Mouse (Mus musculus) lung, embryonic 14.5 days (tissue): ENCODE results near the gene Ugt1a6b. TPM values are rescaled to one million over a fixed set of nuclear protein-coding genes. Genes with fewer than 3 reads are reported as not detected.

Experiments used
- ATAC-seq: fragments of 200-750 bp; cut with Nextera tagmentation; 2 replicates; pipeline ENCODE4 v1.8.0; 2017; ENCODE audit warnings: mild to moderate bottlenecking, moderate TSS enrichment, moderate library complexity; ENCODE audit not compliant: insufficient read depth
- DNase-seq: peaks from one replicate; pipeline ENCODE4 v3.0.0-alpha.2; 2015
- H3K27ac ChIP-seq: fragments of 300-500 bp; sonication (generic); 2 replicates; pipeline ENCODE4 v1.5.1; 2014; ENCODE audit warnings: low read depth, mild to moderate bottlenecking, moderate library complexity
- H3K27me3 ChIP-seq: fragments of 300-500 bp; sonication (generic); 2 replicates; pipeline ENCODE4 v1.6.1; 2014; ENCODE audit warnings: low read length, control low read depth; ENCODE audit not compliant: insufficient read depth
- H3K36me3 ChIP-seq: fragments of 300-500 bp; sonication (generic); 2 replicates; pipeline ENCODE4 v1.6.1; 2014; ENCODE audit warnings: control low read depth; ENCODE audit not compliant: insufficient read depth
- H3K4me1 ChIP-seq: fragments of 300-500 bp; sonication (generic); 2 replicates; pipeline ENCODE4 v1.6.1; 2014; ENCODE audit warnings: antibody characterized with exemption, control low read depth; ENCODE audit not compliant: insufficient read depth
- H3K4me2 ChIP-seq: fragments of 300-500 bp; sonication (generic); 2 replicates; pipeline ENCODE4 v1.6.1; 2014; ENCODE audit warnings: mild to moderate bottlenecking
- H3K4me3 ChIP-seq: fragments of 300-500 bp; sonication (generic); 2 replicates; pipeline ENCODE4 v1.5.1; 2014; ENCODE audit warnings: low read depth, low read length
- H3K9ac ChIP-seq: fragments of 300-500 bp; sonication (generic); 2 replicates; pipeline ENCODE4 v1.6.1; 2014
- H3K9me3 ChIP-seq: fragments of 300-500 bp; sonication (generic); 2 replicates; pipeline ENCODE4 v1.6.1; 2016; ENCODE audit warnings: low read depth, low read length, control low read depth
- CTCF ChIP-seq: IDR thresholded peaks from 2 replicates; pipeline ENCODE4 v1.5.1; 2016; ENCODE audit warnings: antibody characterized with exemption, low read depth
- WGBS: fragments of 180-500 bp; shearing (Covaris S2); extraction: QIAGEN DNeasy Blood & Tissue Kit; methylation state at CpG from one replicate; pipeline ENCODE4 v1.1.7; 2014; 5-methylcytosine and 5-hydroxymethylcytosine counted together
- polyA plus RNA-seq: library from polyadenylated mRNA; unstranded; fragments of >200 nt; fragmentation: Nextera tagmentation; extraction: Ambion mirVana; gene quantifications from 2 replicates; pipeline ENCODE4 v1.2.1, GENCODE M21; 2014

Ugt1a6b gene
- polyA plus RNA-seq, 1 experiment from 2014 or later, result not detected

- Histone ChIP-seq H3K9ac (no peak overlapping the region), H3K27me3 (no peaks in the 10 kb centered on the region), H3K4me2 (no peak overlapping the region), H3K4me1 (no peaks in the 10 kb centered on the region), H3K9me3 (no peaks in the 10 kb centered on the region), H3K36me3 (no peaks in the 10 kb centered on the region), H3K4me3 (no peak overlapping the region), H3K27ac (no peak overlapping the region)
- WGBS, result 83% methylated on average over 5 of the region's 5 CpGs
- ATAC-seq (no peak), DNase-seq (no peak)
- no peak for TF ChIP-seq CTCF
Observed at GRCm38 (mm10) chr1:88186325-88186935, 83.4 kb downstream of the Ugt1a6b start.

GRCm38 (mm10) chr1:88192136-88192535, 89.1 kb downstream of the Ugt1a6b start:
- no peak overlapping the region for H3K27ac ChIP-seq
- no peak for TF ChIP-seq CTCF
- no peaks in the 10 kb centered on the region for H3K4me1 ChIP-seq
- no peak overlapping the region for H3K4me3 ChIP-seq
- 75% methylated on average over 3 of the region's 3 CpGs for WGBS
- ATAC-seq, result no peak
- no peaks in the 10 kb centered on the region for H3K9me3 ChIP-seq
- no peaks in the 10 kb centered on the region for H3K27me3 ChIP-seq
- no peak overlapping the region for H3K4me2 ChIP-seq
- H3K36me3 ChIP-seq, result no peaks in the 10 kb centered on the region
- DNase-seq, result no peak
- no peak overlapping the region for H3K9ac ChIP-seq

- H3K4me3 ChIP-seq, result no peak overlapping the region
- 88% methylated on average over 1 of the region's 1 CpGs for WGBS
- H3K27me3 ChIP-seq, result no peaks in the 10 kb centered on the region
- H3K9me3 ChIP-seq, result no peaks in the 10 kb centered on the region
- no peaks in the 10 kb centered on the region for H3K36me3 ChIP-seq
- ATAC-seq (no peak), DNase-seq (no peak)
- H3K4me2 ChIP-seq, result no peak overlapping the region
- TF ChIP-seq CTCF, result no peak
- H3K4me1 ChIP-seq, result no peaks in the 10 kb centered on the region
- no peak overlapping the region for H3K27ac ChIP-seq
- no peak overlapping the region for H3K9ac ChIP-seq
Observed at GRCm38 (mm10) chr1:88195687-88196086, 92.6 kb downstream of the Ugt1a6b start.

- TF ChIP-seq CTCF, result no peak
- H3K27me3 ChIP-seq, result no peaks in the 10 kb centered on the region
Observed at GRCm38 (mm10) chr1:88197443-88197842, 94.4 kb downstream of the Ugt1a6b start.

GRCm38 (mm10) chr1:88199996-88200395, 96.9 kb downstream of the Ugt1a6b start:
- Histone ChIP-seq H3K27ac (no peak overlapping the region), H3K4me3 (no peak overlapping the region), H3K27me3 (no peaks in the 10 kb centered on the region), H3K4me1 (no peaks in the 10 kb centered on the region), H3K36me3 (no peaks in the 10 kb centered on the region), H3K4me2 (no peak overlapping the region), H3K9ac (no peak overlapping the region), H3K9me3 (peaks cover 9% of the 10 kb centered on the region; the same call in 1 of the 2 replicates)
- DNase-seq, result no peak
- no peak for TF ChIP-seq CTCF
- no peak for ATAC-seq
- WGBS, result 67% methylated on average over 2 of the region's 2 CpGs

More at GRCm38 (mm10) chr1:88197443-88197842, 94.4 kb downstream of the Ugt1a6b start:
- DNase-seq (no peak), ATAC-seq (no peak)
- Histone ChIP-seq H3K4me1 (no peaks in the 10 kb centered on the region), H3K9ac (no peak overlapping the region), H3K36me3 (no peaks in the 10 kb centered on the region), H3K27ac (no peak overlapping the region), H3K4me2 (no peak overlapping the region), H3K9me3 (no peaks in the 10 kb centered on the region), H3K4me3 (no peak overlapping the region)
- 68% methylated on average over 3 of the region's 3 CpGs for WGBS

- Histone ChIP-seq H3K9me3 (peaks cover 9% of the 10 kb centered on the region; the same call in 1 of the 2 replicates), H3K9ac (no peak within 1 kb of the TSS), H3K4me2 (no peak within 1 kb of the TSS), H3K27ac (no peak within 1 kb of the TSS), H3K4me3 (no peak within 1 kb of the TSS), H3K36me3 (no peaks in the 10 kb centered on the region), H3K4me1 (no peaks in the 10 kb centered on the region), H3K27me3 (no peaks in the 10 kb centered on the region)
- no peak for TF ChIP-seq CTCF
- WGBS, result 73% methylated on average over 7 of the region's 7 CpGs
- no peak for ATAC-seq
- no peak for DNase-seq
Observed at GRCm38 (mm10) chr1:88200456-88200855, 97.4 kb downstream of the Ugt1a6b start, which contains the start of gene Ugt1a2. Gene Ugt1a2 (plus strand): TSS chr1:88200601.

GRCm38 (mm10) chr1:88205294-88205922, 102.4 kb downstream of the Ugt1a6b start, which contains the start of gene Dnajb3:
Gene Dnajb3 (minus strand): TSS chr1:88205782.
- no peak within 1 kb of the TSS for H3K27ac ChIP-seq
- peak within 1 kb of the TSS; percentile 64 for H3K9ac ChIP-seq
- peaks cover 9% of the 10 kb centered on the region; the same call in 1 of the 2 replicates for H3K9me3 ChIP-seq
- 4% methylated on average over 62 of the region's 62 CpGs for WGBS
- H3K4me2 ChIP-seq, result peak within 1 kb of the TSS; percentile 81
- H3K27me3 ChIP-seq, result no peaks in the 10 kb centered on the region
- H3K36me3 ChIP-seq, result no peaks in the 10 kb centered on the region
- no peaks in the 10 kb centered on the region for H3K4me1 ChIP-seq
- ATAC-seq, result peak; percentile 99
- DNase-seq, result peak; percentile 90
- TF ChIP-seq CTCF, result no peak
- peak within 1 kb of the TSS; percentile 44 for H3K4me3 ChIP-seq
